Mouse (Mus musculus) central nervous system, embryonic 14 days (tissue): ENCODE data around the gene Pde7b. TPM values are rescaled to one million over a fixed set of nuclear protein-coding genes. Genes with fewer than 3 reads are reported as not detected.

ENCODE experiments used
- polyA plus RNA-seq: library from polyadenylated mRNA; depleted of rRNA; stranded (reverse); fragments of >200 nt; gene quantifications from 2 replicates; pipeline ENCODE4 v1.2.3, GENCODE M21; 2012; rRNA removed

Pde7b gene
- 3.7 and 5.2 TPM in 2 replicates for polyA plus RNA-seq

GRCm38 (mm10) chr10:20724906-20725305, at the start of gene Pde7b:
TSS of gene Pde7b (minus strand) at chr10:20725078.

Other genes starting within 250 kb of the Pde7b start
- gene Ahi1, start 227.5 kb upstream of the Pde7b start, polyA plus RNA-seq: 125 and 128 TPM in 2 replicates